Mouse (Mus musculus): ENCODE measurements around the gene Osbpl10.

Gene Osbpl10

GRCm38 (mm10) chr9:115243630-115244029, 265.3 kb downstream of the Osbpl10 start:
- in situ Hi-C loops (cut with MboI; ENCODE audit: unreplicated experiment in 2 of 2): no loop called here

- in situ Hi-C loops (cut with MboI; ENCODE audit: unreplicated experiment in 2 of 2): no loop called here
Observed at GRCm38 (mm10) chr9:115245092-115245491, 266.7 kb downstream of the Osbpl10 start.

- in situ Hi-C loops (cut with MboI; ENCODE audit: unreplicated experiment in 2 of 2): no loop called here
Observed at GRCm38 (mm10) chr9:115249145-115249544, 270.8 kb downstream of the Osbpl10 start.

GRCm38 (mm10) chr9:115257733-115258286, 279.4 kb downstream of the Osbpl10 start:
- in situ Hi-C loops (cut with MboI; ENCODE audit: unreplicated experiment in 2 of 2): loop anchor here in 1 of 2 experiments (10.0 to 25.0 kb wide), 2 partner anchors 57 to 646 kb away; partner anchors contain the start of gene Stt3b

- in situ Hi-C loops (cut with MboI; ENCODE audit: unreplicated experiment in 2 of 2): loop anchor here in 1 of 2 experiments (10.0 to 25.0 kb wide), 2 partner anchors 55 to 648 kb away; partner anchors contain the start of gene Stt3b
Observed at GRCm38 (mm10) chr9:115259866-115260265, 281.5 kb downstream of the Osbpl10 start.

GRCm38 (mm10) chr9:115260464-115260863, 282.1 kb downstream of the Osbpl10 start:
- in situ Hi-C loops (cut with MboI; ENCODE audit: unreplicated experiment in 2 of 2): loop anchor here in 1 of 2 experiments (25.0 kb wide), 1 partner anchor 648 kb away; no protein-coding TSS in a partner anchor

GRCm38 (mm10) chr9:115261456-115261855, 283.1 kb downstream of the Osbpl10 start:
- in situ Hi-C loops (cut with MboI; ENCODE audit: unreplicated experiment in 2 of 2): loop anchor here in 1 of 2 experiments (25.0 kb wide), 1 partner anchor 649 kb away; no protein-coding TSS in a partner anchor

GRCm38 (mm10) chr9:115261896-115262295, 283.5 kb downstream of the Osbpl10 start:
- in situ Hi-C loops (cut with MboI; ENCODE audit: unreplicated experiment in 2 of 2): loop anchor here in 1 of 2 experiments (25.0 kb wide), 1 partner anchor 650 kb away; no protein-coding TSS in a partner anchor

- in situ Hi-C loops (cut with MboI; ENCODE audit: unreplicated experiment in 2 of 2): loop anchor here in 1 of 2 experiments (25.0 kb wide), 1 partner anchor 659 kb away; no protein-coding TSS in a partner anchor
Observed at GRCm38 (mm10) chr9:115271556-115271955, 293.2 kb downstream of the Osbpl10 start.

- in situ Hi-C loops (cut with MboI; ENCODE audit: unreplicated experiment in 2 of 2): loop anchor here in 1 of 2 experiments (25.0 kb wide), 1 partner anchor 660 kb away; no protein-coding TSS in a partner anchor
Observed at GRCm38 (mm10) chr9:115272451-115272850, 294.1 kb downstream of the Osbpl10 start.

- in situ Hi-C loops (cut with MboI; ENCODE audit: unreplicated experiment in 2 of 2): loop anchor here in 1 of 2 experiments (25.0 kb wide), 1 partner anchor 661 kb away; no protein-coding TSS in a partner anchor
Observed at GRCm38 (mm10) chr9:115273095-115273649, 294.8 kb downstream of the Osbpl10 start.

GRCm38 (mm10) chr9:115274806-115275205, 296.4 kb downstream of the Osbpl10 start:
- in situ Hi-C loops (cut with MboI; ENCODE audit: unreplicated experiment in 2 of 2): loop anchor here in 1 of 2 experiments (25.0 kb wide), 1 partner anchor 663 kb away; no protein-coding TSS in a partner anchor

GRCm38 (mm10) chr9:115278641-115279040, 300.3 kb downstream of the Osbpl10 start:
- in situ Hi-C loops (cut with MboI; ENCODE audit: unreplicated experiment in 2 of 2): no loop called here
